Mouse (Mus musculus) limb, embryonic 13.5 days (tissue): ENCODE results near the gene Snrpa. TPM values are rescaled to one million over a fixed set of nuclear protein-coding genes. Genes with fewer than 3 reads are reported as not detected.

Experiments used
- ATAC-seq: fragments of 200-750 bp; cut with Nextera tagmentation; 2 replicates; pipeline ENCODE4 v1.8.0; 2017; ENCODE audit warnings: low read depth, moderate number of reproducible peaks, moderate TSS enrichment; ENCODE audit not compliant: low FRiP score
- H3K27ac ChIP-seq: fragments of 300-500 bp; sonication (generic); 2 replicates; pipeline ENCODE4 v1.5.1; 2015; ENCODE audit warnings: inconsistent platforms, mild to moderate bottlenecking, moderate library complexity
- H3K27me3 ChIP-seq: fragments of 300-500 bp; sonication (generic); 2 replicates; pipeline ENCODE4 v1.6.1; 2015; ENCODE audit warnings: mild to moderate bottlenecking, inconsistent platforms
- H3K36me3 ChIP-seq: fragments of 300-500 bp; sonication (generic); 2 replicates; pipeline ENCODE4 v1.6.1; 2015; ENCODE audit warnings: inconsistent platforms, mild to moderate bottlenecking, moderate library complexity
- H3K4me1 ChIP-seq: fragments of 300-500 bp; sonication (generic); 2 replicates; pipeline ENCODE4 v1.6.1; 2015; ENCODE audit warnings: inconsistent platforms
- H3K4me2 ChIP-seq: fragments of 300-500 bp; sonication (generic); replicated peaks from 2 replicates; pipeline ENCODE4 v1.6.1; 2015; ENCODE audit warnings: inconsistent platforms, mild to moderate bottlenecking, moderate library complexity
- H3K4me3 ChIP-seq: fragments of 300-500 bp; sonication (generic); 2 replicates; pipeline ENCODE4 v1.5.1; 2015; ENCODE audit warnings: moderate library complexity, mild to moderate bottlenecking, inconsistent platforms
- H3K9ac ChIP-seq: fragments of 300-500 bp; sonication (generic); 2 replicates; pipeline ENCODE4 v1.6.1; 2015; ENCODE audit warnings: mild to moderate bottlenecking, inconsistent platforms
- H3K9me3 ChIP-seq: fragments of 300-500 bp; sonication (generic); 2 replicates; pipeline ENCODE4 v1.6.1; 2016; ENCODE audit warnings: inconsistent platforms
- WGBS: fragments of 180-500 bp; shearing (Covaris S2); methylation state at CpG from one replicate; pipeline ENCODE4 v1.1.7; 2015; 5-methylcytosine and 5-hydroxymethylcytosine counted together
- polyA plus RNA-seq: library from polyadenylated mRNA; unstranded; fragments of >200 nt; fragmentation: Nextera tagmentation; extraction: Ambion mirVana; gene quantifications from 2 replicates; pipeline ENCODE4 v1.2.1, GENCODE M21; 2015

The Snrpa gene
- polyA plus RNA-seq, 1 experiment from 2014 or later = 285 TPM

- 93% methylated on average over 8 of the region's 8 CpGs for WGBS
- Histone ChIP-seq H3K4me1 (peaks cover 18% of the 10 kb centered on the region), H3K36me3 (peaks cover 40% of the 10 kb centered on the region), H3K9me3 (no peaks in the 10 kb centered on the region), H3K27me3 (no peaks in the 10 kb centered on the region), H3K9ac (no peak overlapping the region), H3K27ac (no peak overlapping the region), H3K4me3 (no peak overlapping the region), H3K4me2 (no peak overlapping the region)
- no peak for ATAC-seq
Measured at GRCm38 (mm10) chr7:27197634-27198033, 1.6 kb upstream of the Snrpa start.

- WGBS = 83% methylated on average over 3 of the region's 3 CpGs
- no peaks in the 10 kb centered on the region for H3K9me3 ChIP-seq
- H3K4me2 ChIP-seq = peak overlapping the region; percentile 69; the same call in 1 of the 2 replicates
- H3K27ac ChIP-seq = no peak overlapping the region
- no peak for ATAC-seq
- H3K36me3 ChIP-seq = peaks cover 41% of the 10 kb centered on the region
- no peak overlapping the region for H3K4me3 ChIP-seq
- peaks cover 18% of the 10 kb centered on the region for H3K4me1 ChIP-seq
- no peak overlapping the region for H3K9ac ChIP-seq
- no peaks in the 10 kb centered on the region for H3K27me3 ChIP-seq
Measured at GRCm38 (mm10) chr7:27197136-27197535, 1.1 kb upstream of the Snrpa start.

- Histone ChIP-seq H3K27ac (no peak overlapping the region), H3K27me3 (no peaks in the 10 kb centered on the region), H3K36me3 (peaks cover 60% of the 10 kb centered on the region), H3K4me3 (no peak overlapping the region), H3K9me3 (no peaks in the 10 kb centered on the region), H3K4me2 (peak overlapping the region; percentile 82), H3K4me1 (peaks cover 18% of the 10 kb centered on the region), H3K9ac (peak overlapping the region; percentile 31; the same call in 1 of the 2 replicates)
- no peak for ATAC-seq
- 83% methylated on average over 4 of the region's 4 CpGs for WGBS
Measured at GRCm38 (mm10) chr7:27193731-27194130, 2.3 kb downstream of the Snrpa start.

- Histone ChIP-seq H3K4me3 (no peak overlapping the region), H3K9me3 (no peaks in the 10 kb centered on the region), H3K27me3 (no peaks in the 10 kb centered on the region), H3K4me1 (peaks cover 18% of the 10 kb centered on the region), H3K36me3 (peaks cover 71% of the 10 kb centered on the region), H3K9ac (no peak overlapping the region), H3K4me2 (no peak overlapping the region), H3K27ac (no peak overlapping the region)
- ATAC-seq = no peak
- WGBS = 92% methylated on average over 5 of the region's 5 CpGs
Measured at GRCm38 (mm10) chr7:27192434-27192833, 3.6 kb downstream of the Snrpa start.

- H3K36me3 ChIP-seq = peaks cover 98% of the 10 kb centered on the region
- H3K4me1 ChIP-seq = peaks cover 11% of the 10 kb centered on the region
- H3K4me2 ChIP-seq = no peak overlapping the region
- no peak overlapping the region for H3K9ac ChIP-seq
- ATAC-seq = no peak
- no peak overlapping the region for H3K4me3 ChIP-seq
- 96% methylated on average over 10 of the region's 10 CpGs for WGBS
- H3K27ac ChIP-seq = no peak overlapping the region
- no peaks in the 10 kb centered on the region for H3K9me3 ChIP-seq
- no peaks in the 10 kb centered on the region for H3K27me3 ChIP-seq
Measured at GRCm38 (mm10) chr7:27189271-27189931, 6.7 kb downstream of the Snrpa start.

DNA sequence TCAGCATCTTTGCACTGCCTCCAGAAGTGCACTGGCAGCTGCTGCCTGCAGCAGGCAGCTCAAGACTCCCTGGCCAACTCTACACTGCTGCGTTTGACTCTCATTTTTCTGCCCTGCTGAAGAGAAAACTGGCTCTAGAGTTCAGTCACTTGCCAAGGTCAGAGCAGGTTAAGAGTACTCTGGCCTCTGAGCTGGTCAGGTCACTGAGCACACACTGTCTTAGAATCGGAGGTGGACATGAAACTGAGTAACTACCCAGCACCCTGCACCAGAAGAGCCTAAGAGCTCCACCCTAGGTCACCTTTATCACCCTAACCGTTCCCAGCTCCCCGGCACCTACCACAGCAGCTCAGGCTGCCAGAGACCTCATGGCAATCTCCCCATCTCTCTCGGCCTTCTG, 10.1 kb downstream of the Snrpa start:
- H3K9me3 ChIP-seq = no peaks in the 10 kb centered on the region
- no peak overlapping the region for H3K27ac ChIP-seq
- H3K27me3 ChIP-seq = no peaks in the 10 kb centered on the region
- peaks cover 5% of the 10 kb centered on the region; the same call in 1 of the 2 replicates for H3K4me1 ChIP-seq
- H3K9ac ChIP-seq = no peak overlapping the region
- 93% methylated on average over 5 of the region's 5 CpGs for WGBS
- H3K4me3 ChIP-seq = no peak overlapping the region
- H3K4me2 ChIP-seq = no peak overlapping the region
- no peak for ATAC-seq
- peaks cover 76% of the 10 kb centered on the region for H3K36me3 ChIP-seq

- H3K36me3 ChIP-seq = peaks cover 65% of the 10 kb centered on the region
Measured at GRCm38 (mm10) chr7:27184964-27185363, 11.1 kb downstream of the Snrpa start.

DNA sequence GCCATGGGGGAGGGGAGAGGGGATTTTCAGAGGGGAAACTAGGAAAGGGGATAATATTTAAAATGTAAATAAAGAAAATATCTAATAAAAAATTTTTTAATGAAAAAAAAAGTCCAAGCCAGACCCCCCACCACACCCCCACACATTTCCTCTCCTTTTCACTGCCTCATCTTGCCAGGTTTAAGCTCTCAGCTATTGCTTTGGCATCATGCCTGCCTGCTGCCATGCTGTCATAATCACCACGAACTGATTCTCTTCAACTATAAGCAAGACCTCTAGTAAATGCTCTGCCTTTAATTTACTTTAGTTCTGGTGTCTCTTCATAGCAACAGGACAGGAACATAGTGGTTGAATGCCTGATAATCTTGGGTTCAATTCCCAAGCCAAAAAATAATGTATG, 13.6 kb downstream of the Snrpa start:
- Histone ChIP-seq H3K9me3 (no peaks in the 10 kb centered on the region), H3K4me2 (no peak overlapping the region), H3K4me1 (peaks cover 22% of the 10 kb centered on the region), H3K9ac (no peak overlapping the region), H3K27ac (no peak overlapping the region), H3K36me3 (peaks cover 41% of the 10 kb centered on the region), H3K27me3 (no peaks in the 10 kb centered on the region), H3K4me3 (no peak overlapping the region)
- ATAC-seq = no peak
- 79% methylated on average over 1 of the region's 1 CpGs for WGBS

More at GRCm38 (mm10) chr7:27184964-27185363, 11.1 kb downstream of the Snrpa start:
- H3K27ac ChIP-seq = no peak overlapping the region
- no peak for ATAC-seq
- H3K9ac ChIP-seq = no peak overlapping the region
- no peak overlapping the region for H3K4me2 ChIP-seq
- 64% methylated on average over 3 of the region's 3 CpGs for WGBS
- H3K27me3 ChIP-seq = no peaks in the 10 kb centered on the region
- H3K4me3 ChIP-seq = no peak overlapping the region
- H3K4me1 ChIP-seq = peaks cover 8% of the 10 kb centered on the region; the same call in 1 of the 2 replicates
- H3K9me3 ChIP-seq = no peaks in the 10 kb centered on the region

GRCm38 (mm10) chr7:27180837-27181695, 15.0 kb downstream of the Snrpa start, which contains the start of the genes Gm21983 and Mia:
Gene Gm21983, minus strand, starts transcription at chr7:27181086.
Gene Mia, minus strand, starts transcription at chr7:27181157.
- ATAC-seq = no peak
- Histone ChIP-seq H3K27ac (peak within 1 kb of the TSS; percentile 94), H3K4me1 (peaks cover 23% of the 10 kb centered on the region), H3K4me2 (peak within 1 kb of the TSS; percentile 64), H3K9ac (peak within 1 kb of the TSS; percentile 66), H3K9me3 (no peaks in the 10 kb centered on the region), H3K4me3 (peak within 1 kb of the TSS; percentile 67), H3K36me3 (peaks cover 26% of the 10 kb centered on the region), H3K27me3 (no peaks in the 10 kb centered on the region)
- WGBS = 63% methylated on average over 14 of the region's 14 CpGs

DNA sequence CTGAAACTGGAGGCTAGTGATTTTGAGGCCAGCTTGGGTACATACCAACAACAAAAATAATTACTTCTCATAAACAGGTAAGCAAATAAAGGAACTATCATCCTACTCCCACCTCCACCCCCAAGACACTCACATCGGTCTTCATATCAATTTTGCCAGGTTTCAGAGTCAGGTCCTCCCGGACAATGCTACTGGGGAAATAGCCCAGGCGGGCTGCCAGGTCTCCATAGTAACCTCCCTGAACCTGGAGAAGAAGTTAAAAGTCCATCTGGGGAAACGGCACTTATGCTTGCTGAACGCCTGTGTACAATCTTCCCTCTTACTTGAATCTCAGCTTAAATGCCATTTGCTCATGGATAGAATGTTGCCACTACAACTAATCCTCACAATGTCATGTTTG, 16.0 kb downstream of the Snrpa start:
- Histone ChIP-seq H3K36me3 (peaks cover 26% of the 10 kb centered on the region), H3K4me2 (peak overlapping the region; percentile 64), H3K9me3 (no peaks in the 10 kb centered on the region), H3K27ac (peak overlapping the region; percentile 94; the same call in 1 of the 2 replicates), H3K4me3 (peak overlapping the region; percentile 67), H3K27me3 (no peaks in the 10 kb centered on the region), H3K4me1 (peaks cover 23% of the 10 kb centered on the region), H3K9ac (peak overlapping the region; percentile 66)
- ATAC-seq = no peak
- WGBS = 61% methylated on average over 5 of the region's 5 CpGs

DNA sequence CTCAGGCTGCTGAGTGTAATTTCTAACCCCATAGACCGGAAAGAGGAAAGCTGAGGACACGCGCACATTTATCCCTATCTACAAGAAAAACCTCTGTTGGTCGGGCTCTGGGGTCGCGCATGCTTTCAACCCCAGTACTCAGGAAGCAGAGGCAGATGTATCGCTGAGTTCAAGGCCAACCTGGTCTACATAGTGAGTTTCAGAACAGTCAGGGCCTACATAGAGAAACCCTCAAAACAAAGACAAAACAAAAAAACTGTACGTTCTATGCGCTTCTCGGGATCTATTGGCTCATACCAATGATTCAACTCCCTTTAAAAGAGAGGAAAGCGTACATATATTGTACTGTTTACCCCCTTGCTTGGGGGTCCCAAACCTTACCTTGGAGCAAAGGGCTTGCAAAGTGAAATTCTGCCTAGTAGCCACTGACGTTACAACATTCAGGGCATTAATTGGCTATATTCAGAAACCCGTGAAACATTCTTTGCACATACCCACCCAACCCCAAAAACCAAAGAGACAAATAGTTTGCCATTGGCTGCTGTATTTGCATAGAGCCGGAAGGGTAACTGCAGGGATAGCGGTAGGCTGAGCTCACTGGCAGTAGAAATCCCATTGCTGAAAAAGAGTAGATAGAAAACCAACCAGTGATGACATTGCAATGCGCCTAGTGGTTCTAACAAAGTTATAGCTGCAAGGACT, 16.7 kb downstream of the Snrpa start:
- peaks cover 26% of the 10 kb centered on the region for H3K36me3 ChIP-seq
- ATAC-seq = no peak
- H3K4me1 ChIP-seq = peaks cover 23% of the 10 kb centered on the region
- 45% methylated on average over 16 of the region's 16 CpGs for WGBS
- H3K27ac ChIP-seq = peak overlapping the region; percentile 72
- H3K4me2 ChIP-seq = peak overlapping the region; percentile 64
- peak overlapping the region; percentile 67 for H3K4me3 ChIP-seq
- no peaks in the 10 kb centered on the region for H3K27me3 ChIP-seq
- H3K9ac ChIP-seq = peak overlapping the region; percentile 14; the same call in 1 of the 2 replicates
- H3K9me3 ChIP-seq = no peaks in the 10 kb centered on the region
